15 mouse cellular contexts compared by ENCODE assay signal in the genomic region with DNA sequence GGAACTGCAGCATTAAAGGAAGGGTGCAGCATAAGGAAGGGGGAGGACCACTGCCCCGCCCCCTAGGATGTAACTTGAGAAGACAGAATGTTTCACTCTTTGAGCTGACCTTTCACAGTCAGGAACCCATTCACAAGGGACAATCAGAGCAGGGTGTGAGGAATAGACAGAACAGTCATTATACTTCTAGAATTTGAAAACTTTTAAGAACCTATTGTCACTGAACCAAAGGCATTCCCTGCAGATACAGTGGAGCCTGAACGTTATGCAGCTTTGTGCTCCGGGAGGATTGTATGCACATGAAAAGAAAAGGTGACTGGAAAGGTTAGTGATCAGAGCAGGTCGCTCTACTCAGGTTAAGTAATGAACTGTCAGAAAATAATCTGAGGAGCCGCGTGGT. TPM values are rescaled to one million over a fixed set of nuclear protein-coding genes. Genes with fewer than 3 reads are reported as not detected.
DNase-seq lines count a peak whose midpoint lies in the region.
"Had no signal": no experiment of that assay in that cellular context is flagged by ENCODE, and none has a peak within 500 bp of the region (broad histone marks: within the 10 kb centered on the region; RNA-seq: fewer than 3 reads in every experiment).

No protein-coding gene starts in this region.

- DNase-seq in embryo, embryonic 10 days (ENCODE audit: low spot score): peak; percentile 47
- DNase-seq in embryo, embryonic 11 days: no peak
- peak; percentile 90 for DNase-seq in R1 (ENCODE audit: low read depth, low spot score)
- peak; percentile 40 for DNase-seq in embryo, embryonic 9.5 days (ENCODE audit: extremely low spot score)
- DNase-seq in cerebellum, adult 11 months: no peak
- DNase-seq in adipocyte (ENCODE audit: low spot score): no peak
- DNase-seq in left cerebral cortex, adult 18-20 months (ENCODE audit: low spot score in 2 of 2): no peak
- DNase-seq: adrenal gland, adult 8-10 months; cerebellum, adult 18-20 months; cerebellum, adult 9-11 months; cerebellum, postnatal 36 days; gastrocnemius, postnatal 10 days; heart, adult 2 months; kidney, adult 8-10 months had no signal

RNA-seq across cellular contexts. Expression of a gene that starts 25.2 kb away (rescaled TPM):
- 1 to 10 TPM; 8.8 to 10.0 TPM for total RNA-seq in left cerebral cortex, adult 18-20 months (2021)
- total RNA-seq: G1E had no signal

Comparison
In these comparisons a context has a peak if more than half of its experiments do, and no peak if none do; other contexts are left out.
1. DNase-seq: peak in embryo, embryonic 10 days (single experiment), R1 (single experiment) and embryo, embryonic 9.5 days (single experiment); none in embryo, embryonic 11 days (single experiment), cerebellum, adult 11 months (single experiment), adipocyte (single experiment) and left cerebral cortex, adult 18-20 months (0 of 2).